Mouse (Mus musculus) T-helper 1 cell (primary cell): ENCODE results near the gene Abcf2.

Experiments used
- in situ Hi-C: fragments of 300-600 bp; cut with MboI, MseI; formaldehyde crosslinking; loops from one replicate; pipeline ENCODE4 v1.15.1; 2025; ENCODE audit warnings: high pct_unique_total_duplicates

Abcf2 gene

DNA sequence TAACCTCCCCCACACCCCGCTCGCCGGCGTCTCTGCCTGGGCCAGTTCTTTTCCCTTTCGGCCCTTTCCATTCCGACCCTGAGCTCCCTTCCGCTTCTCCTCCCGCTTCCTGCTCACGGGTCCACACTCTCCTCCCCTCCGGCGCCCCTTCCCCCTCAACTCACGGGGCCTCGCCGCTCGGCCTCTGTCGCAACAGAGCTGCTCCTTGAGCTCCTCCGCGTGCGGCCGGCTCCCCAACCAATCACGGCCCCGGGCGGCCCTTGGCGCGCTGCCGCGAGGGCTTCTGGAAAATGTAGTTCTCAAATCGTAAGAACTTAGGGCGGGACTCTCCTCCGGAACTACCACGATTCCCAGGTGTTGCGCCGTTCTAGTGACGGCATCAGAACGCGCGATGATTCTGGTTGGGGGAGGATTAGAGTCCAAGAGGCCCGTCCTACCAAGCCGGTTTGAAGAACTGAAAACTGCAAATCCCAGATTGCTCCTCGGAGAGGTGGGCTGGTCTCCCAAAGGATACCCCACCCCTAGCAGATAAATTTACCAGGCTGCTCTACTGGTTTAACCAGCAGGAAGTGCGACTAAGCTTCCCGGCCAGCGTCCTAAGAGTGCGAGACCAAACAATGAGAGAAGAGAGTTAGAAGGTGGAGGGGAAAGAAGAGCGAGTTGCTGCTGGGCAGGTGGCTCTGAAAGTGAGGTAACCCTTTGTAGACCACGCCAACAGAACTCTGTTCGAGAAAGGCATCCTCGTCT is at the start of gene Abcf2:
TSS of gene Abcf2 (minus strand) at position 285 of the 747 bp plus-strand sequence.
- in situ Hi-C loops = no loop called here

- in situ Hi-C loops = no loop called here
Measured at GRCm38 (mm10) chr5:24624822-24625120, 47.5 kb upstream of the Abcf2 start.

- in situ Hi-C loops = no loop called here
Measured at GRCm38 (mm10) chr5:24623986-24624821, 46.9 kb upstream of the Abcf2 start, which contains the start of gene Smarcd3. Smarcd3 (minus strand) TSS chr5:24624411.

GRCm38 (mm10) chr5:24623041-24623985 is 46.0 kb upstream of the Abcf2 start:
- in situ Hi-C loops = no loop called here

GRCm38 (mm10) chr5:24622386-24623040 is 45.2 kb upstream of the Abcf2 start:
- in situ Hi-C loops = no loop called here

GRCm38 (mm10) chr5:24620626-24621025 is 43.4 kb upstream of the Abcf2 start:
- in situ Hi-C loops = no loop called here

DNA sequence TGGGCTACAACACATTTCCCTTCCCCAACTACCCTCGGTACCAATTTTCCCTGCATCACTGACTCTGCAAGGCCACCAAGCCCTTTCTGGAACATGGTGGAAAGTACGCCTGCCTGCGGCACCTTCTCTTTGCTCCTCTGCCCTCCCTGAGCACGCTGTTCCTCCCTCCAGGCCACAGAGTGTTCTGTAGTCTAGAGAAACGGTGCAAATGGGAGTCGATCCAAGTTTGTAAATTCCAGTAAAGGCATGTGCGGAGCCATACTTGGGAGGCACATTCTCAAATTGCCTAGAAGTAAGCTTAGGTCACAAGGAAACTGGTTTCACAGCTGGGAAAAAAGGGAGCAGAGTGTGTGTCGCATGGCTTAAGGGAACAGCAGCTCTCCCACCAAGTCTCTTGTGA is 42.8 kb upstream of the Abcf2 start:
- in situ Hi-C loops = no loop called here

GRCm38 (mm10) chr5:24618921-24619320 is 41.7 kb upstream of the Abcf2 start:
- in situ Hi-C loops = no loop called here

DNA sequence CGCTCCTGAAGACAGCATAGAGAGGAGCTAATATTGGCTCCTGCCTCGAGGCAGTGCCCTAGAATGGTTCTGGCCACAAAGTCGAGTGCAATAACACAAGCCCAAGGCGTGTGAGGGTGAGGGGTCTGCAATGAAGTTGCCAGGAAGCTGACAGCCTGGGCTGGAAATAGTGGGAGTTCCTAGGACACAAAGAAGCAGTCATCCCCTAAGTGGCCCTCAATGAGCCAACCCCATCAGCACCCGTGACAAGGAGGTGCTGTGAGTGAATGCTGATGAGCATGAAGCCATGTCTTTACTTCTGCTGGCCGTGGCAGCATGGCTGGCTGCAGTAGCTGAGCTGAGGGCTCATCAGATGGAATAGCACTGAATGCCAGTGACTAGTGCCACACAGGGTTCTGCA is 37.8 kb upstream of the Abcf2 start:
- in situ Hi-C loops = no loop called here

- in situ Hi-C loops = no loop called here
Measured at GRCm38 (mm10) chr5:24612302-24612649, 35.0 kb upstream of the Abcf2 start.

GRCm38 (mm10) chr5:24611366-24612301 is 34.4 kb upstream of the Abcf2 start:
- in situ Hi-C loops = no loop called here

DNA sequence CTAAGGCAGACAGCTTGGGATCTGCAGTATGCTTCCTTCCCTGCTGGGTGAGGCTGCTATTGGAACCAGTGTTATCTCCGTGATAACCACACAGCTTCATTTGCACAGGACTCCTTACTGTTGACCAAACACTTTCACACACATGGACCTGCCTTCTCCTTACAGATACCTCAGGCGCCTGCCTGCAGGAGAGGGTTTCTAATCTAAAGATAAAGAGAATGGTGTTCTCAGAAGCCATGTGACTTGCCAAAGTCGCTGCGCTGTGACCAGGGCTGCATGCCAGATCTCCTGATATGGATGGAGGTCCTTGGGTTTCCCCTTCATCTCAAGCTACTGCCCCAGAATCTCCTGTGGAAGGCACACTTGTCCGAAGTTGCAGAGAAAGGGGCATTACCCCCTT is 32.1 kb upstream of the Abcf2 start:
- in situ Hi-C loops = no loop called here

DNA sequence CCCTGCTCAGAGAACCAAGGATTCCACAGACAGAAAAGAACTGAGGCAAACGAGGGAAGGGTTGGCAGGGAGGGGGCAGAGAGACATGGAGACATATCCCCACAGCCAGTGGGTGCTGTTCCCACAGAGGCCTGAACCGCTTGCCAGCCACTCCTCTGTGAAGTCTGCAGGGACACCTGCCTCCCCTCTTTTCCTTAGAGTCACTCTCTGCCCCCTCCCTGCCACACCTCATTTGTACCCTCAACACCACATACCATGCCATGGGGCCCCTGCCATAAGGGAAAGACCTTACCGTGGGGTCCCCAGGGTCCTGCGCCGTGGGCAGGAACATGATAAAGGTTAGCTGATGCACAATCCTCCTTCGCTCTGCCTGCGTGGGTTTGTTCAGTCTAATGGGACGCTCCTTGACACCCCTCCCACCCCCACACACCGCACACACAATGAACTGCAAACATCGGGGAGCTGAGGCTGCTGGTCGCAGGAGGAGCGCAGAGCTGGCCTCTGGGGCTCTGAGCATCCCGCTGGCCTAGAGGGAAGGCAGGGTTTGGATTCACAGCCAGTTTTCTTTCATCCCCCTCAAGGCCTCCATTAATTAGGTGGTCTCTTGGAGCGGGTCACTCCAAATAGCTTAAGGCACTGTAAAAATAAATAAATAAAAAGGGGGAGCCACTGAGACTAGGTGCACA is 28.9 kb upstream of the Abcf2 start:
- in situ Hi-C loops = no loop called here

- in situ Hi-C loops = no loop called here
Measured at GRCm38 (mm10) chr5:24605321-24605979, 28.2 kb upstream of the Abcf2 start.

DNA sequence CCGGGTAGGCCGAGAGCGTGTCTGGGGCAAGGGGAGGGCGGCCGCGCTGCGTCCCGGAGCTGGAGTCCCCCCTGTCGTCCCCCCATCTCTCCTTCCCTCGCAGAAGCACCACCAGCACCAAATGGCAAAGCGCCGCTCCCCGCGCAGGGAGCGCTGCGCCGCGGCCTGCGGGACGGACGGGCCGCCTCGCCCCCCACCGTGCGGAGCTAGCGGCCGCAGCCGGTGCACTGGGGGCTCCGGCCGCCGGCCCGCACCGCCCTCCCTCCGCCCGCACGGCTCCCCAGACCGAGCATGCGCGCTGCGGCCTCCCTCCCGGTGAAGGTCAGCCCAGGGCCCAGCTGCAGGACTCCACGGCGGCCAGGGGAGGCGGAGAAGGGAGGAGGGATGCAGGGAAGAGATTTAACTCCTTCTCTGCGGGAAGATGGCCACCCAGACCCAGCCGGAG is 27.4 kb upstream of the Abcf2 start:
- in situ Hi-C loops = no loop called here

GRCm38 (mm10) chr5:24604080-24604655 is 26.9 kb upstream of the Abcf2 start:
- in situ Hi-C loops = no loop called here

DNA sequence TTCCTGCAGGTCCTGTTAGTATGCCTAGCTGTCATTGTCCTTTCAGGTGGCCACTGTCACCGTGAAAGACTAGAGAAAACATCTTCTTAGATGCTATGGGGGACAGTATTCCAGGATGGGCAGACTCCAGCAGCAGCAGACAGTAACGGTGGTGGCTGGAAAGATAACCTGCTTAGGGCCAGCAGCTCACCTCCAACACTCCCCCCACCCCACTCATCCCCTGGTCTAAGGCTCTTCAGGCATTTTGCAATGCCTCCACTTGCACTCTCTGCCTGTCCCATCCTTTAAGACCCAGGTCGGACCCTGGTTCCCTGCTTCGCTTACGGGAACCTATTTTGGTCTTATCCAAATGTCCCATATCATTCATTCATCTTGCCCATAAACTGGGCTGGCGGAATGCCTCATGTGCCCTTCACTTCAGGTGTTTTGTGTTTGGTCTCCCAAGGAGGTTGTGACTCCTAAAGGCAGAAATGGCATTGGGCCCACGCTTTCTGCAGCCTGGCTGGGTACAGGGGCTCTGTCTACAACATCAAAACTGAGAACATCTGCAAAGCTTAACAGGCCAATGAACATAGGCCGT is 26.3 kb upstream of the Abcf2 start:
- in situ Hi-C loops = no loop called here

GRCm38 (mm10) chr5:24602751-24603343 is 25.6 kb upstream of the Abcf2 start:
- in situ Hi-C loops = no loop called here
